In genomic region chr7:19086042-19086441, GRCm38 (mm10) we compare ENCODE assay signal across 8 mouse cellular contexts. TPM values are rescaled to one million over a fixed set of nuclear protein-coding genes. Genes with fewer than 3 reads are reported as not detected.
A peak's percentile ranks its signal among the peaks of the same experiment; 100 is the strongest.
DNase-seq lines count a peak whose midpoint lies in the region; ATAC-seq and TF ChIP-seq lines count a peak whose summit lies in the region.

No protein-coding gene starts in this region.

- no peaks in the 10 kb centered on the region for H3K9me3 ChIP-seq in heart, embryonic 16.5 days (replicated peaks; ENCODE audit: control insufficient read depth, low read length)
- no peaks in the 10 kb centered on the region for H3K9me3 ChIP-seq in liver, embryonic 14.5 days (ENCODE audit: control insufficient read depth, low read length)

- peaks cover 39% of the 10 kb centered on the region for H3K36me3 ChIP-seq in heart, embryonic 16.5 days (ENCODE audit: control insufficient read depth, insufficient read depth)
- H3K36me3 ChIP-seq in liver, embryonic 14.5 days (replicated peaks; ENCODE audit: control insufficient read depth, insufficient read depth, low read depth), result peaks cover 3% of the 10 kb centered on the region; the same call in 1 of the 2 replicates

- DNase-seq in gastrocnemius, adult 18-20 months (ENCODE audit: low spot score), result peak; percentile 47
- DNase-seq in gastrocnemius, postnatal 10 days, result no peak
- peak; percentile 85 for DNase-seq in adrenal gland, postnatal 10 days
- peak; percentile 69 to 79 (median 72) for DNase-seq in liver, embryonic 14.5 days (ENCODE audit: low read depth in 3 of 3, low spot score in 3 of 3)
- DNase-seq in skeletal muscle tissue, adult 2 months (ENCODE audit: low read depth, low spot score), result peak; percentile 49
- DNase-seq in right cerebral cortex, adult 18-20 months, result no peak

- no peak for TF ChIP-seq CTCF in liver, embryonic 14.5 days (IDR thresholded peaks at IDR 0.05; ENCODE audit: low read depth)

- H3K27me3 ChIP-seq in heart, embryonic 16.5 days (ENCODE audit: control insufficient read depth, insufficient read depth, low read length), result no peaks in the 10 kb centered on the region
- H3K27me3 ChIP-seq in liver, embryonic 14.5 days (ENCODE audit: control insufficient read depth, insufficient read depth, low read length), result peaks cover 19% of the 10 kb centered on the region

- peak overlapping the region; percentile 56; the same call in 1 of the 2 replicates for H3K27ac ChIP-seq in heart, embryonic 16.5 days (ENCODE audit: low read length)
- no peak overlapping the region for H3K27ac ChIP-seq in liver, embryonic 14.5 days

- TF ChIP-seq EP300 in liver, embryonic 14.5 days (IDR thresholded peaks at IDR 0.05; ENCODE audit: low read depth), result no peak

- WGBS in heart, embryonic 16.5 days, result 15% methylated on average over 13 of the region's 14 CpGs
- 3% methylated on average over 14 of the region's 14 CpGs for WGBS in liver, embryonic 14.5 days (ENCODE audit: insufficient replicate concordance)

- peaks cover 50% of the 10 kb centered on the region for H3K4me1 ChIP-seq in heart, embryonic 16.5 days (ENCODE audit: control insufficient read depth, insufficient read depth, low read length)
- peaks cover 11 to 12% of the 10 kb centered on the region in 2 experiments for H3K4me1 ChIP-seq in liver, embryonic 14.5 days (replicated peaks; ENCODE audit: control insufficient read depth in 2 of 2, insufficient read depth in 2 of 2, low read length in 1 of 2)

- no peak for ATAC-seq in heart, embryonic 16.5 days (replicated peaks; ENCODE audit: extremely low read depth, insufficient read depth, low FRiP score)
- peak; percentile 74 for ATAC-seq in liver, embryonic 14.5 days (ENCODE audit: insufficient read depth)
- ATAC-seq in cerebellum, adult (ENCODE audit: insufficient number of reproducible peaks, low FRiP score, low TSS enrichment), result no peak

- peak overlapping the region; percentile 63 for H3K4me3 ChIP-seq in heart, embryonic 16.5 days (ENCODE audit: low read length)
- H3K4me3 ChIP-seq in liver, embryonic 14.5 days (ENCODE audit: insufficient read depth in 1 of 2, low read depth in 2 of 2, low read length in 2 of 2), result peak overlapping the region; percentile 13 to 19; a peak in 3 of 4 replicates

- H3K4me2 ChIP-seq in heart, embryonic 16.5 days (ENCODE audit: low read depth, low read length), result peak overlapping the region; percentile 72
- H3K4me2 ChIP-seq in liver, embryonic 14.5 days (ENCODE audit: low read depth), result peak overlapping the region; percentile 59

- H3K9ac ChIP-seq in heart, embryonic 16.5 days (ENCODE audit: low read length), result peak overlapping the region; percentile 80; the same call in 1 of the 2 replicates
- H3K9ac ChIP-seq in liver, embryonic 14.5 days (replicated peaks), result peak overlapping the region; percentile 45; the same call in 1 of the 2 replicates

RNA-seq across cellular contexts. Expression of gene Dmpk, which starts 2.4 kb away (rescaled TPM):
- 100 to 1,000 TPM; 232 to 265 TPM for total RNA-seq in gastrocnemius, adult 18-20 months (2021)
- 100 to 1,000 TPM; 256 to 267 TPM for total RNA-seq in gastrocnemius, postnatal 10 days (2021)
- total RNA-seq in adrenal gland, postnatal 10 days (2021), result 10 to 100 TPM; 51.8 to 93.9 TPM
- polyA plus RNA-seq in heart, embryonic 16.5 days (2015; fragmentation: Nextera tagmentation; extraction: Ambion mirVana), result 70.7 and 85.5 TPM in 2 replicates
- 17.9 and 20.7 TPM in 2 replicates for polyA plus RNA-seq in liver, embryonic 14.5 days (2012; rRNA removed)
- polyA plus RNA-seq in liver, embryonic 14.5 days (2014; fragmentation: Nextera tagmentation; extraction: Ambion mirVana), result 8.3 and 10.6 TPM in 2 replicates

RNA-seq across cellular contexts. Expression of gene Six5, which starts 8.4 kb away (rescaled TPM):
- 1 to 10 TPM; 1.7 to 2.1 TPM for total RNA-seq in gastrocnemius, adult 18-20 months (2021)
- total RNA-seq in gastrocnemius, postnatal 10 days (2021), result 1 to 10 TPM; 5.3 to 7.8 TPM
- 10 to 100 TPM; 12.3 to 17.3 TPM for total RNA-seq in adrenal gland, postnatal 10 days (2021)
- polyA plus RNA-seq in heart, embryonic 16.5 days (2015; fragmentation: Nextera tagmentation; extraction: Ambion mirVana), result 5.1 and 5.4 TPM in 2 replicates
- polyA plus RNA-seq in liver, embryonic 14.5 days (2012; rRNA removed), result 3.3 and 4.3 TPM in 2 replicates
- polyA plus RNA-seq in liver, embryonic 14.5 days (2014; fragmentation: Nextera tagmentation; extraction: Ambion mirVana), result 0.60 and 1.3 TPM in 2 replicates

RNA-seq across cellular contexts. Expression of gene Dmwd, which starts 10.0 kb away (rescaled TPM):
- total RNA-seq in gastrocnemius, adult 18-20 months (2021), result 10 to 100 TPM; 33.8 to 39.1 TPM
- total RNA-seq in gastrocnemius, postnatal 10 days (2021), result 10 to 100 TPM; 26.6 to 31.8 TPM
- 10 to 100 TPM; 43.5 to 48.4 TPM for total RNA-seq in adrenal gland, postnatal 10 days (2021)
- 12.6 and 14.1 TPM in 2 replicates for polyA plus RNA-seq in heart, embryonic 16.5 days (2015; fragmentation: Nextera tagmentation; extraction: Ambion mirVana)
- polyA plus RNA-seq in liver, embryonic 14.5 days (2012; rRNA removed), result 18.1 and 20.2 TPM in 2 replicates
- polyA plus RNA-seq in liver, embryonic 14.5 days (2014; fragmentation: Nextera tagmentation; extraction: Ambion mirVana), result 3.5 and 3.7 TPM in 2 replicates

RNA-seq across cellular contexts. Expression of gene Rsph6a, which starts 31.6 kb away (rescaled TPM):
- total RNA-seq in gastrocnemius, adult 18-20 months (2021), result not detected
- not detected for total RNA-seq in gastrocnemius, postnatal 10 days (2021)
- total RNA-seq in adrenal gland, postnatal 10 days (2021), result not detected
- polyA plus RNA-seq in heart, embryonic 16.5 days (2015; fragmentation: Nextera tagmentation; extraction: Ambion mirVana), result not detected in 2 replicates
- not detected in 2 replicates for polyA plus RNA-seq in liver, embryonic 14.5 days (2012; rRNA removed)
- polyA plus RNA-seq in liver, embryonic 14.5 days (2014; fragmentation: Nextera tagmentation; extraction: Ambion mirVana), result not detected in 2 replicates

RNA-seq across cellular contexts. Expression of gene Gm4969, which starts 32.1 kb away (rescaled TPM):
- total RNA-seq in gastrocnemius, adult 18-20 months (2021), result not detected
- under 1 TPM in 1 of 2 experiments, not detected in 1; 0.14 TPM for total RNA-seq in gastrocnemius, postnatal 10 days (2021)
- total RNA-seq in adrenal gland, postnatal 10 days (2021), result under 1 TPM; 0.21 to 0.24 TPM
- polyA plus RNA-seq in heart, embryonic 16.5 days (2015; fragmentation: Nextera tagmentation; extraction: Ambion mirVana), result 0.38 and 0.64 TPM in 2 replicates
- polyA plus RNA-seq in liver, embryonic 14.5 days (2012; rRNA removed), result 0.14 and 0.25 TPM in 2 replicates
- 0.16 and 0.22 TPM in 2 replicates for polyA plus RNA-seq in liver, embryonic 14.5 days (2014; fragmentation: Nextera tagmentation; extraction: Ambion mirVana)

Comparison
In these comparisons a context has a peak if more than half of its experiments do, and no peak if none do; other contexts are left out.
1. DNase-seq: peak in gastrocnemius, adult 18-20 months (single experiment), adrenal gland, postnatal 10 days (single experiment), liver, embryonic 14.5 days (3 of 3) and skeletal muscle tissue, adult 2 months (single experiment); none in gastrocnemius, postnatal 10 days (single experiment) and right cerebral cortex, adult 18-20 months (single experiment).